Mouse (Mus musculus): ENCODE results near the gene Mybl2. TPM values are rescaled to one million over a fixed set of nuclear protein-coding genes. Genes with fewer than 3 reads are reported as not detected.
A peak's percentile ranks its signal among the peaks of the same experiment; 100 is the strongest.

Gene Mybl2
- 2.8 and 3.0 TPM in 2 replicates for total RNA-seq (2014; rRNA removed)
- polyA plus RNA-seq (2015; fragmentation: Nextera tagmentation; extraction: Ambion mirVana), result 2.1 and 3.1 TPM in 2 replicates

DNA sequence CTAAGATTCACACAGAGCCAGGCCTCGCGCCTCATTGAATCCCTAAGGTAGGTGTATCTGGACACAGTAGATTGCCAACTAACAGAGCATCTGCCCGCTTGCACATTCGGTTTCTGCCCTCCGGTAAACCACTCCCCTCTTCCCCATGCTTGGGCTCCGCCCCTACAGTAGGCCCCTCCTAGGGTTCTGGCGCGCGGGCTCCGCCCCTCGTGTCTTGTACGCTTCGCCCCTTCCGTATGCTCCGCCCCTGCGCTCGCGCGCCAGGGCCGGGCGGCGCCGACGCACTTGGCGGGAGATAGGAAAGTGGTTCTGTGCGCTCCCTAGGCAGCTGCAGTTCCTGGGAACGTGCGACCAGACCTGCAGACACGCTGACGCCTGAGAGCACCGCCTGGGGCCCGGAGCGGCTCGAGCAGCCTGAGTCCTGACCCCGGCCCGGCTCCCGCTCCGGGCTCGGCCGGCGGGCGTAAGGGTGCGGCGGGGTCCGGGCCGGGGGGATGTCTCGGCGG lies at the start of gene Mybl2:
Mybl2 (plus strand) TSS at position 353 of the 506 bp plus-strand sequence.
- H3K27ac ChIP-seq (ENCODE audit: low read depth, low read length), result no peak within 1 kb of the TSS
- WGBS, result under 1% methylated on average over 48 of the region's 48 CpGs

DNA sequence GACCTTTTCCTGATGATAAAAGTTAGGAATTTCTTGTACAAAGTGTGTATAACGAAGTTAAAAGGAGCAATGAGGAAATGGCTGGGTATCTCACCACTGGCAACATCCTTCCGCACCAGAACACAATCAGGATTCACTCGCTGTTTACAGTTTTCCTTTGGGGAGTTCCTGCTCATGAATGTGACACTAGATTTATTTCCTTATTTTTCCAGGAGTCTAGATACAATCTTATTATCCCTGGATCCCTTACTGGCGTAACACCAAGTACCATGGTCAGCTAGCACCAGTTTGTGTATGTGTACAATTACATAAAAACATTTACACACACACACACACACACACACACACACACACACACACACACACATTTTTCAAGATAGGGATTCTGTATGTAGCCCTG lies 47.2 kb upstream of the Mybl2 start:
- ATAC-seq, result no peak
- no peaks in the 10 kb centered on the region; the same call in 1 of the 2 replicates for H3K27me3 ChIP-seq (ENCODE audit: insufficient read depth, low read length)

More for the DNA sequence above, at the start of gene Mybl2:
- H3K27me3 ChIP-seq (ENCODE audit: insufficient read depth, low read length), result no peaks in the 10 kb centered on the region
- ATAC-seq (peak; percentile 100), DNase-seq (peak; percentile 93)
- H3K4me2 ChIP-seq (ENCODE audit: low read depth), result peak within 1 kb of the TSS; percentile 100
- peak within 1 kb of the TSS; percentile 53 for H3K4me3 ChIP-seq (ENCODE audit: low read depth, low read length)
- TF ChIP-seq CTCF (IDR thresholded peaks at IDR 0.05; ENCODE audit: low read depth), result no peak
- H3K36me3 ChIP-seq (ENCODE audit: insufficient read depth), result no peaks in the 10 kb centered on the region
- H3K9ac ChIP-seq, result peak within 1 kb of the TSS; percentile 39
- peaks cover 9% of the 10 kb centered on the region; the same call in 1 of the 2 replicates for H3K4me1 ChIP-seq (ENCODE audit: insufficient read depth)
- H3K9me3 ChIP-seq (ENCODE audit: low read length), result no peaks in the 10 kb centered on the region

GRCm38 (mm10) chr2:163016916-163017743 lies 37.4 kb upstream of the Mybl2 start, which contains the start of gene Ift52:
Ift52 (plus strand) TSS chr2:163017354.
- no peaks in the 10 kb centered on the region; the same call in 1 of the 2 replicates for H3K27me3 ChIP-seq (ENCODE audit: insufficient read depth, low read length)
- DNase-seq, result peak; percentile 95
- H3K27ac ChIP-seq (ENCODE audit: low read depth, low read length), result peak within 1 kb of the TSS; percentile 83
- TF ChIP-seq CTCF (IDR thresholded peaks at IDR 0.05; ENCODE audit: low read depth), result no peak
- under 1% methylated on average over 57 of the region's 57 CpGs for WGBS
- H3K9me3 ChIP-seq (ENCODE audit: low read length), result no peaks in the 10 kb centered on the region
- H3K9ac ChIP-seq, result peak within 1 kb of the TSS; percentile 78
- no peaks in the 10 kb centered on the region for H3K36me3 ChIP-seq (ENCODE audit: insufficient read depth)
- H3K4me3 ChIP-seq (ENCODE audit: low read depth, low read length), result peak within 1 kb of the TSS; percentile 76
- peak; percentile 96 for ATAC-seq
- H3K4me2 ChIP-seq (ENCODE audit: low read depth), result peak within 1 kb of the TSS; percentile 70
- no peaks in the 10 kb centered on the region for H3K4me1 ChIP-seq (ENCODE audit: insufficient read depth)

More for the DNA sequence above, 47.2 kb upstream of the Mybl2 start:
- no peak for DNase-seq
- WGBS, result 79% methylated on average over 4 of the region's 4 CpGs
- H3K4me3 ChIP-seq (ENCODE audit: low read depth, low read length), result no peak overlapping the region
- no peak overlapping the region for H3K4me2 ChIP-seq (ENCODE audit: low read depth)
- no peak overlapping the region for H3K9ac ChIP-seq
- no peak for TF ChIP-seq CTCF (IDR thresholded peaks at IDR 0.05; ENCODE audit: low read depth)
- no peak overlapping the region for H3K27ac ChIP-seq (ENCODE audit: low read depth, low read length)
- no peaks in the 10 kb centered on the region for H3K36me3 ChIP-seq (ENCODE audit: insufficient read depth)
- no peaks in the 10 kb centered on the region for H3K9me3 ChIP-seq (ENCODE audit: low read length)
- no peaks in the 10 kb centered on the region for H3K4me1 ChIP-seq (ENCODE audit: insufficient read depth)

DNA sequence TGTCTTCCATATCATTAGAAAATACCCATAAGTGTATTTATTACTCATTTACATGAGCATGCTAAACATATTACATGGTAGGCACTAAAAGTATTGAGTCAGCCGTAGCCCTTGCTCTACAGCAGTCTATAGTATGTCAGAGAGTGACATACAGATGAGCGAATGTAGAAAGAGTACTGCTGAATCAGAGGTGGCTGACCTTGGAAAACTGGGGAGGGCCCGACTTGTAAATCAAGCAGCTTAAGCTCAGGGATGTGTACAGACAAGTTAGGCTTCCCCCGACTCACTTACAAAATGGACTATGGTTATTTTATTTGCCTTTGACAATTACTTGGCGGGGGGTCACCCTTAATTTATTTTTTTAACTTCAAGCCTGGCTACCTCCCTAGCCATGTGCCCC lies 23.2 kb upstream of the Mybl2 start:
- H3K4me1 ChIP-seq (ENCODE audit: insufficient read depth), result no peaks in the 10 kb centered on the region
- 91% methylated on average over 5 of the region's 5 CpGs for WGBS
- H3K4me3 ChIP-seq (ENCODE audit: low read depth, low read length), result no peak overlapping the region
- no peak overlapping the region for H3K9ac ChIP-seq
- H3K4me2 ChIP-seq (ENCODE audit: low read depth), result no peak overlapping the region
- H3K9me3 ChIP-seq (ENCODE audit: low read length), result no peaks in the 10 kb centered on the region
- no peak for TF ChIP-seq CTCF (IDR thresholded peaks at IDR 0.05; ENCODE audit: low read depth)
- peaks cover 77% of the 10 kb centered on the region for H3K36me3 ChIP-seq (ENCODE audit: insufficient read depth)
- DNase-seq (no peak), ATAC-seq (no peak)
- no peaks in the 10 kb centered on the region for H3K27me3 ChIP-seq (ENCODE audit: insufficient read depth, low read length)
- no peak overlapping the region for H3K27ac ChIP-seq (ENCODE audit: low read depth, low read length)

DNA sequence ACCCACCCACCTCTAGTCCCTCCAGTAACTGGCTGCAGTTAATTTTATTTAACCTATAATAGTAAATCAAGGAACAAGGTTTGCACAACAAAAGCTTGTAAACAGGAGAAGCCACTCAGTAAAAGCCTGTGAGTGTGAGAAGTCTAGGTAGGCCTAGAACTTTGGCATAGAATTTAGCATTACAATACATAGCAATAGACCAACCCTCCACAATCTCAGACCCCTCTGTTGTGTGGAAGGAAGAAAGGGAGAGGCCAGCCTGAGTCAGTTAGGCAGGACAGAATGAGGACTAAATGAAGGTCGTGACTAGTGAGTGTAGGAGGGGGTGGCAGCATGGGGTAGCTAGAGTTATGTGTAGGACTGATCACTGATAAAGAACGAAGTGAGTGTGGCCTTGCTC lies 22.7 kb upstream of the Mybl2 start:
- Histone ChIP-seq H3K27me3 (ENCODE audit: insufficient read depth, low read length) (no peaks in the 10 kb centered on the region), H3K4me1 (ENCODE audit: insufficient read depth) (no peaks in the 10 kb centered on the region), H3K9me3 (ENCODE audit: low read length) (no peaks in the 10 kb centered on the region), H3K27ac (ENCODE audit: low read depth, low read length) (no peak overlapping the region), H3K36me3 (ENCODE audit: insufficient read depth) (peaks cover 77% of the 10 kb centered on the region), H3K4me3 (ENCODE audit: low read depth, low read length) (no peak overlapping the region), H3K4me2 (ENCODE audit: low read depth) (no peak overlapping the region), H3K9ac (no peak overlapping the region)
- TF ChIP-seq CTCF (IDR thresholded peaks at IDR 0.05; ENCODE audit: low read depth), result no peak
- DNase-seq (no peak), ATAC-seq (no peak)
- 75% methylated on average over 2 of the region's 2 CpGs for WGBS

DNA sequence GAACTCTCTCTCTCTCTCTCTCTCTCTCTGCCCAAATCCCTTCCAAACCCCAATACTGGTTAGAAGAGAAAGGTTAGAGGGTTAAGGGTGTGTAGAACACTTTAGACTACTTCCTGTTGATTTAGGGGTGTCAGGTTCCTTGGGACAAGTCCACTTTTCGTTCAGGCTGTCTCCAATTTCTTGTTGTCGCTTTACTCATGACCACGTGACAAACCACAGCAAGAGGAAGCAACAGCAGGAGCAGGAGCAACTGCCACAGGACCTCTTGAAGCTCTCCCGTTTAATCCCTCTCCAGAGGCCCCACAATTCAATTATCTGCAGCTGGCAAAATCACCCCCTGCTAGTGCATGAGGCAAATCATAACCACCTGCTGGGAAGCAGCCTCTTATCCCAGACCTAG lies 21.9 kb upstream of the Mybl2 start:
- TF ChIP-seq CTCF (IDR thresholded peaks at IDR 0.05; ENCODE audit: low read depth), result no peak
- Histone ChIP-seq H3K27me3 (ENCODE audit: insufficient read depth, low read length) (no peaks in the 10 kb centered on the region), H3K9me3 (ENCODE audit: low read length) (no peaks in the 10 kb centered on the region), H3K4me2 (ENCODE audit: low read depth) (no peak overlapping the region), H3K9ac (no peak overlapping the region), H3K4me1 (ENCODE audit: insufficient read depth) (no peaks in the 10 kb centered on the region), H3K36me3 (ENCODE audit: insufficient read depth) (peaks cover 72% of the 10 kb centered on the region), H3K27ac (ENCODE audit: low read depth, low read length) (no peak overlapping the region), H3K4me3 (ENCODE audit: low read depth, low read length) (no peak overlapping the region)
- 35% methylated on average over 4 of the region's 4 CpGs for WGBS
- ATAC-seq (no peak), DNase-seq (no peak)

- H3K27me3 ChIP-seq (ENCODE audit: insufficient read depth, low read length), result no peaks in the 10 kb centered on the region
- H3K4me1 ChIP-seq (ENCODE audit: insufficient read depth), result no peaks in the 10 kb centered on the region
- H3K9ac ChIP-seq, result no peak overlapping the region
- H3K4me2 ChIP-seq (ENCODE audit: low read depth), result no peak overlapping the region
- ATAC-seq (no peak), DNase-seq (no peak)
- no peaks in the 10 kb centered on the region for H3K9me3 ChIP-seq (ENCODE audit: low read length)
- WGBS, result 91% methylated on average over 7 of the region's 7 CpGs
- TF ChIP-seq CTCF (IDR thresholded peaks at IDR 0.05; ENCODE audit: low read depth), result no peak
- H3K27ac ChIP-seq (ENCODE audit: low read depth, low read length), result no peak overlapping the region
- no peak overlapping the region for H3K4me3 ChIP-seq (ENCODE audit: low read depth, low read length)
- H3K36me3 ChIP-seq (ENCODE audit: insufficient read depth), result peaks cover 79% of the 10 kb centered on the region
These were observed 14.5 kb upstream of the Mybl2 start for GRCm38 (mm10) chr2:163039940-163040339.

Measured in forebrain, postnatal 0 days (tissue).